Mouse (Mus musculus) mouse trophoblast stem cell (cell line): ENCODE data around the gene Ip6k3.

Experiments used
- in situ Hi-C, 2 experiments: fragments of 300-500 bp; cut with MseI, MboI; formaldehyde crosslinking; loops; 2 replicates in 1 of 2; 3 replicates in 1 of 2; pipeline ENCODE4 v1.15.1; 2025

Ip6k3 gene

DNA sequence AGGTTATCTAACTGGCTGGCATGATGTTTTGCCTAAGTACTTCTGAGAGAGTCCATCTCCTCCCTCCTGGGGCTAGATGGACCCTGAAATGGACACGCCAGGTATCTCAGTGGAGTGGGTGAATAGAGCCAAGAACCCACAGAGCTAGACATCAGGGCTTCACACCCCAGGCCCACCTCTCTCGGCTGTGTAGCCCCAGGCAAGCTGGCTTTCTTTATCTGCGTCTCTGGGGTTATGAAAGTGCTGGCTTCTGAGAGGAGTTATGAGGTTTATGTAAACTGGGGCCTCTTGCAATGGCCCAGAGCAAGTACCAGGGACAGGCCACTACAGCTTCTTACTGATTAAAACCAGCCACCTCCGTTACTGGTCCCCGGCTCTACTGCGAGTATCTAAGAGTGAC lies 12.7 kb downstream of the Ip6k3 start:
- in situ Hi-C loops, result no loop called here

DNA sequence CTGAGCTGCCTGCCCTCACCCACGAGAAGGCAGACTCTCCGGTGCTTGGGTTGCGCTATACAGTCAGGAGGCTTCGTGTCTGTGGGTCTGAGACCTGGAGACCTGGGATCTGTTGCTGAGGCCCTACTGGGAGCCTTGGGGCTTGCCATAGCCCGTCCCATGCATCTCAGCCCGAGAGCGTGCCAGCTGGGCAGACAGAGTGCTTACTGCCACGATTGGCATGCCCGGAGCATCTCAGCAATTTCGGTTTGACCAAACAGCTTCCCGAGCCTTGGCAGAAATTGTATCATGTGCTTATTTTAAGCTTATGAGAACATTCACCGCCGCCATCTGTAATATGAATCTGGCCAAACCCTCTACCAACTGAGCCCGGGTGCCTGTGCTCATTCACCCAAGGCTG lies 13.3 kb downstream of the Ip6k3 start:
- in situ Hi-C loops, result no loop called here

DNA sequence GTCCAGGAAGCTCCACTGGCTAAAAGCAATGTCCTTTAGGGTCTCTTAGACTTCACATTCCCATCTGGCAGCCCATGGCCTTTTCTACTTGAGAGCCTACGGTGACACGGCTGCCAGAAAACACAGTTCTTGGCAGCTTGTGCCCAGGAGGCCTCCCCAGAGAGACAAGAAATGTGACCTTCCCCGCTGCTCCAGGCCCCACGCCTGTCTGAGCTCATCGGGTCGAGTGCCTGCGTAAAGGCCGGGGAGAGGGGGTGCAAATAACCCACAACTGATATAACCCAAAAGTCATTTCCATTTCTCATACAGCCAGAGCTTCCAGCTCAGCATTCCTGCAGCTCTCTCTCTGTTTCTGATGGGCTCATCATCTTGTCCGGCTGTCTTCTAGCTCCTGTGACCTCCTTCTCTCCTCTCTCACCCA lies 13.8 kb downstream of the Ip6k3 start:
- in situ Hi-C loops, result no loop called here

DNA sequence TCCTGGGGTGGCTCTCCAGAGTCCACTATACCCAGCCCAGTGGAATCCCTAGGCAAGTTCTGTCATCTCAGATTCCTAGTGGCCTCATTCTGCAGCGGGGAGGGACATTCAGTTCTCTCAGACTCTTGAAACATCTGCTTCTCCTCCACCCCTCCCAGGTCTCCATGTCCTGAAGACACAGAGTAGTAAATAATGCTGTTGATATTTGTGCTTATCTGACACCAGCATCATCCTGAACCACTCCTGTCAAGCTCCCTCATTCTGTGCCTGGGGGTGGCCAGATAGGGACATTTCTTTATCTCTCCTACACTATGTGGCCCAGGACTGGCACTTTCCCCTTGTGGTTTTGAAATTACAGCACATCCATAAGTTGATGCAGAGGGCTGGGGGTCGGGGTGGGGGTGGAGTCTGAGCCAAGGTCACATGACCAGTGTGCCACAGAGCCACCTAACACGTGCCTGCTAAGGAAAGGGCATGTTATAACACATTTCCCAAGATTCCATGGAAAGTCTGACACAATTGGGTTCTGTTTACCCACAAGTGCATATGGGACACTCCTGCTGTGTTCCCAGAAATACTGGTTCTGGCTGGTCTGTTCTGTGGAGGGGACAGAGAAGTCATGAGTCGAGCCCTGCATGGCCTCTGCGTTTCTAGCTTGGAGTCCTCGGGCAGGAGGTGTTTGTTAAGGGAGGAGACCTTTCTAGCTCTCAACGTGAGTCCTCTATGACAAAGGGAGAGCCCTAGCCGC lies 14.4 kb downstream of the Ip6k3 start:
- in situ Hi-C loops, result no loop called here

DNA sequence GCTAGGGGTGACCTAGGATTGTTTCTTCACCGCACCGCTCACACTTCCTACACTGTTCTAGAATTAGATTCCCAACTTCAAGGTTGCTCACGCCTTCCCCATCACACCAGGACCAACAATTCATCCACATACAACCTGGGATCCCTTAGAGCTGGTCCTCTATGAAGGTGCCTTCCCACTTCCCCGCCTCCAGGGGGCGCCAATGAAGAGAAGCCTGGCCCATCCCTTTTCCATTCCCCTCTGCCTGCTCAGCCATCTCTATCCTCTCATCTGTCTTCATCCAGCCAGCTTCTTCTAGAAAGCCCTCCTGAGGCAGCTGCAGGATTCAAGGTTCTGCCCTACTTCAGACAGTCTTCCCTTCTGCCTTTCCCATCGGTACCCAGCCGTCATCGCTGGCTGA lies 16.2 kb downstream of the Ip6k3 start:
- in situ Hi-C loops, result no loop called here

DNA sequence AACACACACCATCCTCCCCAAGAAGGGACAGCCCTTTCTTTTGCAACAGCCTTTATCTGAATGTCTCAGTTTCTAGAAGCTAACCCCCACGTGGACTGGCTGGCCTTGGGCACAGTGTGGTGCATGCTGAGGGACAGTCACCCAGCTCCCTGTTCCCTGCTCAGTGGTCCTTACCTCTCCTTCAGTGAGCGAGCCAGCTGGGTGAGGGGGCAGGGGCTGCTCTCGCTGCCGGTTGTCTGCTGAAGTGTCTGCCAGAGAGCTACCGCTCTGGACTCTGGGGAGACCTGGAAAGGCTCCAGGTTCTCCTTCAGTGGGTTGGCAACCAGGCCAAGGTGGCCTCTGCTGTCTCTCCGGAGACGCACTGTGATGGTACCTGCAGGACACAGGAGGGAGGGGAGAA lies 16.7 kb downstream of the Ip6k3 start:
- in situ Hi-C loops, result no loop called here

DNA sequence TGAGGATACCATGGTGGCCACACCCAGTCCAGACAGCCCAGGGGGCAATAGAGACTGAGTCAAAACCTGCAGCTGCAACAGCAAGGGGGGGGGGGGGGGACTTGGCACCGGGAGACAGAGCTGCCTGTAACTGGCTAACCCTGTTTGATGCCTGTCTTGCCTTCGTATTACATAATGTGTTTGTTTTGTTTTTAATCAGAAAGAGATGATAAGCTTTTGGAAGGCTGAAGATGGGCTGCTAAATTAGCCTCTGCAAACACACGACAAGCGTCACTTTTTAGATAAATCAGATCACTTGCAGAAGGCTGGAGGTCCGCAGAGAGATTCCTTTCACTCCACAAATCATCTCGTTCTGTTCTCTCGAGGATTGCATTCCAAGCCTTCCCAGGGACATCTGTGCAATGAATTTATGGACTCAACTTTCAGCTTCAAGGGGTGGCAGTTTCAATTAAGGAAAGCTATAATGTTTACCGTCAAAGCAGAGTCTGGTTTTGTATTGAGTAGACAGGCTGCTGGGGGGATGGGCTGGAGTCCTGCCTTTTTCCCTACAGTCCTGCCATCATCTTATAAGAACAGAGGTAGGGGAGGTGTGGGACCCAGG lies 21.2 kb downstream of the Ip6k3 start:
- in situ Hi-C loops, result no loop called here

DNA sequence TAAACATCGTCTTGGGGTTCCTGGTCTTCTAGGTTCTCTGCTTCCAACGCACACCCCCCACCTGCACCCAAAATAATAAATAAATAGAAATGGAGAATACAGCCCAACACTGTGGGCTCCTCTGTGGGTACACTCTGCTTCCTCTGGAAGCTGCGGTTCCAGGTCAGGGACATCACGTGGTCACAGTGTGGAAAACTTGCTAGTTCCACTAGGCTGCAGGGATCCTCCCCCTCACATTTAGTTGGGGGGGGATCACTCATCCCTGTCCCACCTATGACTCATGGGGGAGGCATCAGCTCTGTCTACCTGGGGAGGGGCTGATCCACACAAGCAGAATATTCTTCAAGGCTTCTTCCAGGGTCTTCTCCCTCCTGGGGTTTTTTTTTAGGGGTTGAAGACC lies 23.4 kb downstream of the Ip6k3 start:
- in situ Hi-C loops, result no loop called here

DNA sequence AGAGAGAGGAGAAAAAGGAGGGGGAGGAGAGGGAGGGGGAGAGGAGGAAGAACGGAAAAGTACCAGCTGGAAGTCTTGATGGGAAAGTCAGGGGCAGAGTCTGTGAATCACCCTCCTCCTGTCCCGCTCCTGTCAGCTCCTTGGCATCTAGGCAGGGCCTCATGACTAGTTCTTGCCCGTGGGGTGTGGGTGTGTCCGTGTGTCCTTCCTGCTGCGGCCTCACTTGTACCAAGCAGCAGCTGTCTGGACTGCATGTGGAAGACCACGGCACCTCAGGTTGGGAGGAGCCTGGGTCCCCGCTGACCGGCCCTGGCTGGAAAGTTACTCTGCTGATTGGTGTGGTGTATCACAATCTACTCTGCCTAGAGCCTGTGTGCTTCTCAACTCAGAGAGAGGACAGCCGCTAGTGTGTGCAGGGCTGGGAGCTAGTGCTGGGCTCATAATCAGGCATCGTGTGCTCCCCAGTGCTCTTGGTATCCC lies 25.6 kb downstream of the Ip6k3 start:
- in situ Hi-C loops, result no loop called here

DNA sequence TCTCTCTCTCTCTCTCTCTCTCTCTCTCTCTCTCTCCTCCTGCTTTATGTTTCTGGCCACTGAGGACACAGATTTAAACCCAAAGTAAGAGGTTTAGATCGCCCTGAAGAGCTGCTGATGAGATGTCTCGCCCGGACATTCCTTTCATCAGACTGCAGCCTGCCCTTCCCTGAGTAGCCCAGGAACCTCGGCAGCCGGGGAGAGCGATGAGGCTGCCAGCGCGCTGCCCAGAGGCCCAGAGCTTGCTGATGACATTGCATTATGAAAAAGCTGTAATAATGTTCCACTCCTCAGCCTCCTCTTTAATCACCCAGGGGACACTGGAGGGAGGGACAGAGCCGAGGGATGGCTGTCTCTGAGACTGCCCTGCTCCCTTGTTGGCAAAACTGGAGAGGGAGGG lies 27.3 kb downstream of the Ip6k3 start:
- in situ Hi-C loops, result no loop called here

DNA sequence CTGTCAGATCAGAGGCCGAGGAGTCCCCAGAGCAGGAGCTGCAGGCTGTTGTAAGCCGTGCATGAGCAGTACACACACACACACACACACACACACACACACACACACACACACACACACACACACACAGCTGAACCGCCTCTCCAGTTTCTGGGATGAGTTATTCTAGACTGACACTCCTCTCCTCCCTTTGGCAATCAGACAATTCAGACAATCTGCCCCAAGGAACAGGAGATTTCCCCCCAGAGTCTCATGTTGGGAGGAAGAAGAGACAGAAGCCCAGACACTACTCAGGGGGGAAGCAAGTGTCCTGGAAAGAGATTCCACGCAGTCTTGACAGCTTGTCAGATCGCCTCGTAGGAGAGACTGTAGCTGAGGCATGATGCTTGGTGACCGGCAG lies 28.3 kb downstream of the Ip6k3 start:
- in situ Hi-C loops, result no loop called here

DNA sequence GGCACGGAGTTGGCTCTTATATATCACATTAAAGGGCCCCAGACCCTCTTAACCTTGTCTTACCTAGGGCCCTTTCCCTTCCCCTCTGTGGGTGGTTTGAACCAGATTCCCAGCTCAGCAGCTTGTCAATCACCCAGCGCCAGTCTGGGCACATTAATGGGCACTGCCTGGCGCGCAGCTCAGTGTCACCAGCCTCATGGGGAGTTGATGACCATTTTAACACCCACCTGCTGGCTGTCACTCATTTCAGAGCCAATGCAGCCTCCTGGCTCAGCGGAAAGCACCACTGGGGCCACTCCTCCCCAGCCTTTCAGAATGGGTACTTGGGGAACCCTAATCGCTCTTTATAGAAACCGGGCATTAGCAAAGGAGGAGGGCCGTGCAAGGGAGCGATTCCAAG lies 29.2 kb downstream of the Ip6k3 start:
- in situ Hi-C loops, result no loop called here

DNA sequence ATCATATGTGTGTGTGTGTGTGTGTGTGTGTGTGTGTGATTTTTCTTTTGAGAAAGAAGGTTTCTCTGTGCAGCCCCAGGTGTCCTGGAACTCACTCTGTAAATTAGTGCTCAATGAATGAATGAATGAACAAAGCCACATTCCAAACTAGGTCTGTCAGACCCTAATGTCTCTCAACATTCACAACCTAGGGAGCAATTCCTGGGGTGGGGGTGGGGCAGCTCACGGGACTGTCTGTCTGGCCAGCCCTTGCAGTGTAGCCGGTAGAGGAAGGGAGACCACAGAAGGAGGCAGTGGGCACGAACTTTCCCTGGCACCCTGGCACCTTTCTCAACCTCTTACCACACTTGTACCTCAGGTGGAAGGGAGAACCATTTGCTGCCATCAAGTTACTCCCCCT lies 32.9 kb downstream of the Ip6k3 start:
- in situ Hi-C loops, result no loop called here

DNA sequence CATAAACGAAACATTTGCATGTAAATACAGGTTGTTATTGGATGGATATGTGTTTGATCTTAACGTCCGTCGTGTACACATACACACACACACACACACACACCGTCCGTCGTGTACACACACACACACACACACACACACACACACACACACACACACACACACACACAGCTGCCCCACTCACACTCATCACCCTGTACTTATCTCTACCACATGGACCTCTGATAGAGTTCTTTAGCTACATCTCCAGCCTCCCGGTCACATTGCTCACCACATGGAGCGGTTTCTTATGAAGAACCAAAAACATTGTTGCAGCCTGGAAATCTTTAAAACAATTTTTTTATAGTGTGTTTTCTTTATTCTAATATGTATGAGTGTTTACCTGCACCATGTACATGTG lies 33.4 kb downstream of the Ip6k3 start:
- in situ Hi-C loops, result no loop called here

DNA sequence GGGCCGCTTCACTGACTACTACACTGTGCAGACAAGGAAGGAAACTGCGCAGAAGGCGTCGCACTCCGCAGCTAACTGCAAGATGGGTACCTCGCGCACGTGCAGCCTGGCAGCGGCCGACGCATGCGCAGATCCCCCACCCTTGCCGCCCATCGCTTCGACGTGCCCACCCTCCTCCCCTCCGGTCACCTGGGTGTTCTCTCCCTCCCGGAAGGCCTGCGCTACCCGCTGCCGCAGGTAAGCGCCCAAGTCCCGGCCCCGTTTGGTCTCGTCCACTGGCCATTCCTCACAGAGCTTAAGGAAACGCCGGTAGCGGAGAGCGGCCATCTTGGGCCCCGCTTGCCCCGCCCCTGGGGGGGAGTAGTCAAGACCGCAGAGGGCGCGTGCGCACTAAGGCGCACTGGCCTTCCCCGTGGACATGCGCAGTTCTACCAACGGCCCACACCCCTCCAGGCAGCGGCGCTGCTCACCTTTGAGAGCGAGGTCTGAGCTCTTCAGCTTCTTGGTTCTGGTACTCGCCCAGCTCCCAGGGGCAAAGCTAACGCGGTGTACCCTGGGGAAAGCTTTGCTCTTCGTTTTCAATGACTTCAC lies 33.9 kb downstream of the Ip6k3 start, which contains the start of gene Uqcc2:
Gene Uqcc2, minus strand, starts transcription at position 366 of the 591 bp plus-strand sequence.
- in situ Hi-C loops, result no loop called here

DNA sequence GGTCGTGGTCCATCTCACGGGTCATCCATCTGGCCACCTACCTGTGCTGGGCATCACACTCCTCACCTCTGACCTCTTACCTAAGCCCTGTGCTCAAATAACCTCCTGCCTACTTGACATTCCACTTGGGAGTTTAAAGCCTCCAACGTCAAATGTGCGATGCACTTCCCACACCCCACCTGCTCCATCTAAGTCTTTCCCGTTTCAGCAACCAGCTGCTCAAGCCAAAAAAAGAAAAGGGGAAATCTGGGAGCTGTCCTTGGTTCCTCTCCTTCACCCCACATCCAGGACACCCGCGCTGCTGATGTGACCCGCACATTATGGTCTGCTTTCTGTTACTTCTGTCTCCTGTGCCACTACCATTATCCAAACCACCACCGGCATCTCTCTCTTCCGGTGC lies 35.4 kb downstream of the Ip6k3 start:
- in situ Hi-C loops, result no loop called here

DNA sequence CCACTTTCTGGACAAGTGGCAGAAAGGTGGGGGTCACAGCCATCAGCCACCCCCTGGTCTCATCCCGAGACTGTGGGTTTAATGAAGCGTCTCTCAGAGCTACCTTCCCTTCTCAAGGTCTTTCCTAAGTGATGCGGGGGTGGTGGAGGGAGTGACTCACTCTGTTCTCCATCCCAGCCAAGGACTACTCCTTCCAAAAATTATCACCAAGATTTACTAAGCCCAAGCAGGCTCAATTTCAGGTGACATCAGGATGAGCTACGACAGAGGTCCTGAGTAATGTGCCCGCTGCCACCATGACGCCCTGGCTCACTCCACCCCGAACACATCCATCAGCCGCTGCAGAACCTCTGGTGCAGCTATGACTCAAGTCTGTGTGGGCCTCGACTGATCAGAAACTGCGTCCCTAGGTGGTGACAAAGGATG lies 36.3 kb downstream of the Ip6k3 start:
- in situ Hi-C loops, result no loop called here

DNA sequence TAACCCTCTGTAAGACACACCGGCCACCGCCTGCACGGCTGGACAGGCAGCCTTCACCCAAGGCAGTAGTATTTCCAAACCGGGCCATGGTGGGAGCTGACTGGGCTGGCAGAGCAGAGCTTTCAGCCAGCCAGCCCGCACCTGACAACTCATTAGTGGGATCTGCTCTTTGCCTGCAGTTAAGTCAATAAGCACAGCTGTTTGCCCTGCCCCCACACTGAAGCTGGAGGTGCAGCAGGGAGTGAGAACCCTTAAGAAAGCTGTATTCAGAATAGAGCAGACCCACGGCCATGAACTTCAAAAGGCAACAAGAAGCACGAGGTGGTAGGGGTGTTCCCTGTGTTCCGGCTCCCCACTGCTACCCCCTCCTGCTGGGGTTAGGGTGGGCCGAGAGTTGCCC lies 37.3 kb downstream of the Ip6k3 start:
- in situ Hi-C loops, result no loop called here

DNA sequence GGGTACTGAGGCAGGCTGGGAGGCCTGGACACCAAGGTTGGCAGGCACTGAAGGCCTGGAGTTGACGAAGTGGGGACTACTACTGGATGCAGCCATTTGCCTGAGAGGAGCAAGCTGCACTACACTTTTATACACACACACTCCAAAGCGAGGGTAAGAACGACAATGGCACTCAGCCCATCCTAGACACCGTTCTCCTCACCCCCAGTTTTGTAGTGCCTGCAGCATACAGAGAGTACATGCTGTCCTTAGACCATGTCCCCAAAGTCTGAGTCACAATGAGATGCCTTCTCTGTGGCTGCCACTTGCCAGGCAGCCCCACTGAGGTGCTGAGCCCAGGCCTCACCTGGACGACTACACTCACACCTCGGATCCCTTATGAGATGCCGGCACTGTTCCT lies 37.8 kb downstream of the Ip6k3 start:
- in situ Hi-C loops, result no loop called here

DNA sequence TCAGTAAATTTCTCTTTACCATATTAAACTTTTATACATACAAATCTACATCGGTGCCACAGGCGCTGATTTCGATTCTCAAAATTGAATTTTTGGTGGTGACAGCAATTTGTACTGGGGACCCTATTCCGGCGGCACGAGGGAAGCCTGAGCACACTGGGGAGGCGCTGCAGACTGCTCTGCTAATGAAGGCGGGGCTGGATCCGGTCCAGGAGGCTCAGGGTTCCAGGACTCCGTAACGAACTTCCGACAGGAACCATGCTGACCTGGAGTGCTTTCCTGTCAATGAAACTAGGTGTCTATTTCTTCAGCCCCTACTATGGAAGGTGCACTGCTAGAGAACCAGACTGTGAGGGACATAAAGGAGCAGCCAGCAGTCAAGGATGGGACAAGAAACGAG lies 38.3 kb downstream of the Ip6k3 start:
- in situ Hi-C loops, result no loop called here

DNA sequence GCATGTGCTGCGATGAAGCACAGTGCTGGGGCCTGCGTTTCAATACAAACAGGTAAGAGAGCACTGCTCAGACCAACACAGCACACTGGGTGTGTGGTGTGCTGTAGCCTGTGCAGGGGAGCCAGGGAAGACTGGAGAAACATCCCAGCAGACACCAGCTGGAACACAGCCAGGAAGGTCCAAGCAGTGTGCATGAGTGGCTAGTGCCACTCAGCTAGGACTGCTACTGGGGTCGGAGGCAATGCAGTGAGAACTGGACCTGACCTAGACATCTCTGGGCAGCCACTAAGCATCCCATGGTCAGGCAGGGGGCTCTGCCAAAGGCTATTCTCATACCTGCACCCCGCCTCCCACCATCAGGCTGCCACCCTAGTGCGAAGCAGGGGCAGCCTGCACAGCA lies 39.4 kb downstream of the Ip6k3 start:
- in situ Hi-C loops, result no loop called here

DNA sequence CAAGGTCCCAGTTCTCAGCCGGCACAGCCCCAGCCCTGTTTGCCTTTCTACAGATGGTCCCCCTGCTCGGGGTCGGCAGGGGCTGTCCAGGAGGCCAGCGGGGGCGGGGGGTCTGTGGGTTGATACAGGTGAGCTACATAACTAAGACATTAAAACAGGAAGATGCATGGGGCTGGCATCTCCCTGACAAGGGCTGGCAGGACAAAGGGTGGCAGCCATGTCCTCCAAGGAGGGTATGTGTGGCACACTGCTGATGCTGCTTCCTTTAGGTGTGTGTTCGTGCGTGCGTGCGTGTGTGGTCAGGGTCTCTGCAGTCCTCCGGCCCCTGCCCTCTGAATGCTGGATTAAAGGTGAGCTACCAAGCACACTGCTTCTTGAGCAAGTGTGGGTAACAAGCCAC lies 40.6 kb downstream of the Ip6k3 start:
- in situ Hi-C loops, result no loop called here

DNA sequence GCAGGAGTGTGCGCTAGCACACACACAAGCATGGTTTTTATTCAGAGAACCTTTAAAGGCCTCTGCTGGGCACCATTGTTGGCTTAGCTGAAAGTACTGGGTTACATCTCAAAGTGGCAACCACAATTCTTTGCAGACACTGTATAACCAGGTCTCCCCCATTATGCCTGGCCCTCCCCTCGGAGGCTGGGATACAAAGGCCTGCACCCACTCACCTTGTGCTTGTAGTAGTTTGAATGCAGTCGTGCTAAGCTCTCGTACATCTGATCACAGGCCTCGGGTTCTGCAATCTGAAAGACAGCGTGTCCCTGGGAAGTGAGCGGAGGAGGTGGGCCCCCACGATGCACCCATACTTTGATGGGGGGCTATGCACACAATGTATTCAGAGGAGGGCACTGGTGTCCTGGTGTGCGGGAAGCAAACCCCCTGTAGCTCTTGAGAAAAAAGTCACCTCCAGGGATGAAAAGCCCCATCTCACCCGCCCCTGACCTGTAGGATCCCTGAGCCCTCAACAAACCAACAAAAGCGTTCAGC lies 41.9 kb downstream of the Ip6k3 start:
- in situ Hi-C loops, result no loop called here
